Mouse (Mus musculus) stomach, adult 2 months (tissue): ENCODE measurements around the gene Lcmt1. TPM values are rescaled to one million over a fixed set of nuclear protein-coding genes. Genes with fewer than 3 reads are reported as not detected.

Source experiments
- polyA plus RNA-seq: library from polyadenylated mRNA; depleted of rRNA; stranded (reverse); fragments of >200 nt; gene quantifications from 2 replicates; pipeline ENCODE4 v1.2.3, GENCODE M21; 2012; rRNA removed

The Lcmt1 gene
- 5.6 and 5.8 TPM in 2 replicates for polyA plus RNA-seq

DNA sequence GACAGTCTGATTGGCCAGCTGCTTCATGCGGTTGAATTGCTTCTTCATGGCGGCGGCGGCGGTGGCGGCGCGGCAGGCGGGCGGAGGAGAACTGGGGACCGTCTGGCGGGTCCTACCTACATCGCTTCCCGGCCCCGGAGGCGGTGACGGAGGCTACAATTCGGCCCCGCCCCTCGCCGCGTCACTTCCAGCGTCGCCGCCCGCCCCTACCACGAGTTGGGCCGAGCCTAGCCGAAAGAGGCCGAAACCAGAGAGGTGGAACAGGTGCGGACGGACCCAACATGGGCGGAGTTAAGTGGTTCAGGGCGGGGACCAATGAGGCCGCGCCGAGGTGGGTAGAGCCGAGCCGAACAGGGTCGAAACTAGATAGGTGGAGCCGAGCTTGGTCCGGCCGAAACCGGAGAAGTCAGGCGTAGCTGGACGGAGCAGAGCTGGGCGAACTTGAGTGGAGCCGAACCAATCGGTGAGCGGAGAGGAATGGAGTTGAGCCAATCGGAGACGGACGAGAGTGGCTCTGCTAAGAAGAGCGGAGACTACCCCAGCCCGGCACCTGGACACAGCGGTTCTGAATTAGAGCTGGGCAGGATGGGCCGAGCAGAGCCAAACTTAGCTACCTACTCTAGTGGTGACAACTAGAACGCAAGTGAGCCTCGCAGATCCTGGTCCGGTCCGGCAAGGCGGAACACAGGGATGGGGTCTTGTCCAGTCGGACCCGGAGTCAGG, at the start of gene Lcmt1, which contains the start of gene Arhgap17:
Gene Lcmt1 (plus strand): TSS at position 26 of the 723 bp plus-strand sequence.
Gene Arhgap17 (minus strand): TSS at position 157 of the 723 bp plus-strand sequence.

DNA sequence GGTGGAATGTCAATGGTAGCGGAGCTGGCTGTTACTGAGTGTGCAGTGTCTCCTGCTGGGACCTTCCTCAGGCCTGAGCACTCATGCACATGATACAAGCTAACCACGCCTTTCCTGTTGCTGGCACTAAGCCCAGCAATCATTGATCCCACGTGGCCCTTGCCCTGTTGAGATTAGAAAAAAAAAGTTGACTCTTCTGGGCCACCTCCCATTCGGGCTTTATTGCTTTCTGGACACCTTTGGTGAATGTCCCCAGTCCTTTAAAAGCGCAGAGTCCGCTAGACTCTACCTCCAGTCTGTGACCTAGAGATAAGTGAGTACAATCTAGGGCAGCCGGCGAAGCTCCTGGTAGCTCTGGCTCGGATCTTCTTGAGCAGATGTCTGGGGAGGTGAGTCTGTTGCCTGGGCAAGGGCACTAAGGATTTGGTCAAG, 92.5 kb downstream of the Lcmt1 start, which contains the start of gene Aqp8:
Gene Aqp8 (plus strand): TSS at position 222 of the 432 bp plus-strand sequence.

Other genes starting within 250 kb of the Lcmt1 start
- gene Tnrc6a, start 245.9 kb upstream of the Lcmt1 start, polyA plus RNA-seq: 9.6 and 13.6 TPM in 2 replicates
- gene Slc5a11, start 155.0 kb upstream of the Lcmt1 start, polyA plus RNA-seq: 0.16 and 0.68 TPM in 2 replicates
- gene Arhgap17, start 131 bp downstream of the Lcmt1 start, polyA plus RNA-seq: 9.8 and 10.1 TPM in 2 replicates
- gene Aqp8, start 92.5 kb downstream of the Lcmt1 start, polyA plus RNA-seq: 0.06 and 0.08 TPM in 2 replicates
- gene Zkscan2, start 130.7 kb downstream of the Lcmt1 start, polyA plus RNA-seq: 0.01 TPM in 1 of 2 replicates, not detected in the other